Mouse (Mus musculus) kidney, postnatal 0 days (tissue): ENCODE results near the gene Efcab1. TPM values are rescaled to one million over a fixed set of nuclear protein-coding genes. Genes with fewer than 3 reads are reported as not detected.

Experiments used
- ATAC-seq: fragments of 200-750 bp; cut with Nextera tagmentation; replicated peaks from 2 replicates; pipeline ENCODE4 v1.8.0; 2017; ENCODE audit warnings: low read depth, moderate number of reproducible peaks, moderate TSS enrichment, moderate library complexity; ENCODE audit not compliant: low FRiP score
- DNase-seq: peaks from one replicate; pipeline ENCODE4 v3.0.0-alpha.2; 2016; ENCODE audit warnings: low spot score
- H3K27ac ChIP-seq: fragments of 300-500 bp; sonication (generic); 2 replicates; pipeline ENCODE4 v1.5.1; 2014; ENCODE audit warnings: mild to moderate bottlenecking
- H3K27me3 ChIP-seq: fragments of 300-500 bp; sonication (generic); 2 replicates; pipeline ENCODE4 v1.6.1; 2014; ENCODE audit warnings: low read length, mixed read lengths; ENCODE audit not compliant: insufficient read depth
- H3K36me3 ChIP-seq: fragments of 300-500 bp; sonication (generic); 2 replicates; pipeline ENCODE4 v1.6.1; 2014; ENCODE audit warnings: low read length, mixed read lengths; ENCODE audit not compliant: insufficient read depth
- H3K4me1 ChIP-seq: fragments of 300-500 bp; sonication (generic); replicated peaks from 2 replicates; pipeline ENCODE4 v1.6.1; 2014; ENCODE audit warnings: antibody characterized with exemption, low read length, mixed read lengths; ENCODE audit not compliant: insufficient read depth
- H3K4me2 ChIP-seq: fragments of 300-500 bp; sonication (generic); 2 replicates; pipeline ENCODE4 v1.6.1; 2014; ENCODE audit warnings: mild to moderate bottlenecking, low read length, moderate library complexity, mixed read lengths
- H3K4me3 ChIP-seq: fragments of 300-500 bp; sonication (generic); replicated peaks from 2 replicates; pipeline ENCODE4 v1.5.1; 2014; ENCODE audit warnings: low read depth, low read length
- H3K9ac ChIP-seq: fragments of 300-500 bp; sonication (generic); 2 replicates; pipeline ENCODE4 v1.6.1; 2014; ENCODE audit warnings: low read depth, low read length
- H3K9me3 ChIP-seq: fragments of 300-500 bp; sonication (generic); replicated peaks from 2 replicates; pipeline ENCODE4 v1.6.1; 2016; ENCODE audit warnings: low read length, inconsistent platforms, mixed read lengths
- CTCF ChIP-seq: IDR thresholded peaks from 2 replicates; pipeline ENCODE4 v1.5.1; 2016; ENCODE audit warnings: antibody characterized with exemption, low read depth, mild to moderate bottlenecking, moderate library complexity
- WGBS: fragments of 180-500 bp; shearing (Covaris S2); extraction: QIAGEN DNeasy Blood & Tissue Kit; methylation state at CpG from one replicate; pipeline ENCODE4 v1.1.7; 2014; 5-methylcytosine and 5-hydroxymethylcytosine counted together
- polyA plus RNA-seq: library from polyadenylated mRNA; unstranded; fragments of >200 nt; fragmentation: Nextera tagmentation; extraction: Ambion mirVana; gene quantifications from 2 replicates; pipeline ENCODE4 v1.2.1, GENCODE M21; 2015

The Efcab1 gene
- polyA plus RNA-seq, 1 experiment from 2014 or later = 3.0 TPM

DNA sequence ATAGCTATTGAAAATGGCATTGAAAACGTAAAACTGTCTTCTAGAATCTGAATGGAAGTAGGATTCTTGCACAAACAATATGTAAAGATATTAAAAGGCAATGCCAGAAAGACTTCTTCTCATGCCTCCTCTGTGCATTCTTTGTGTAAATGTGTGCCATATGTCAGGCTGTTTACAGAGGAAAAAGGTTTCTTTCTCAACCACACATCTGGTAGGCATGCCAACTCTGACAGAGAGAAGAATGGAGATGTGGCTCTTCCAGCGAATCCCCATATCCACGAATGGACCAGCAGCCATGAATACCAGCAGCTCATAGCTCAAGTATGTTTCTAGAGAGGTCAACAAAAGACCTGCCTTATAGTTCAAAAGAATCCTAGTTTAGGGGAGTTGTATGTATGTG lies 84.6 kb downstream of the Efcab1 start:
- Histone ChIP-seq H3K9me3 (no peaks in the 10 kb centered on the region), H3K4me3 (no peak overlapping the region), H3K36me3 (no peaks in the 10 kb centered on the region), H3K4me2 (no peak overlapping the region), H3K9ac (no peak overlapping the region), H3K4me1 (no peaks in the 10 kb centered on the region), H3K27me3 (no peaks in the 10 kb centered on the region), H3K27ac (no peak overlapping the region)
- 86% methylated on average over 3 of the region's 3 CpGs for WGBS
- no peak for ATAC-seq
- TF ChIP-seq CTCF = no peak
- no peak for DNase-seq

DNA sequence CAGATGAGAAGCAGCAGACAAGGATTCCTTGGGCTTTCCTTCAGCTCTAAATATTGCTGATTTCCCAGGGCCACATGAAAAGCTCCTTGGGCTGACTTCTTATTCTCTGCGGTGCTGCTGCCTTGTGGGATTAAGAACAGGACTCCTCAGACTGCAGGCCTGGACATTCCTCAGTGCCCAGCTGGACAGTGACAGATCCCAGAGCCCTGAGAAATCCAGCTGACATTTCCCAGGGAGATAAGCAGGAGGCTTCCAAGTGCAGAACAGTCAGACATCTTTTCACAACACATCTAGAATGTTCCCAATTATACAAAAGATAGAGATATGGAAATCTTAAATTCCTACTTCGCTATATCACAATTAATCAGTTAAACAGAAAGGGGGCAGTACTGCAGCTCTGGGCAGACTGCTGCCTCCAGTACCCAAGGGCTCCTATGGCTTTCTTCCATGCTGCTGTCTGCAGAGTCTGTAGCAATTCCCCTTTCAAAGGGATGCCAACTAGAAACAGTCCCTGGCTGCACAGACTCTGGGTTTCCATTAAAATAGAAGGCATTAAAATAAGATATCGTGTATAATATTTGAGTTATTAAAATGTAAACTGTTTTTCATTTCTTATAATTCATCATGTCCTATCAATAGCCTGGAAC lies 86.2 kb downstream of the Efcab1 start:
- Histone ChIP-seq H3K36me3 (no peaks in the 10 kb centered on the region), H3K27ac (no peak overlapping the region), H3K27me3 (no peaks in the 10 kb centered on the region), H3K4me3 (no peak overlapping the region), H3K9me3 (no peaks in the 10 kb centered on the region), H3K9ac (no peak overlapping the region), H3K4me1 (no peaks in the 10 kb centered on the region), H3K4me2 (no peak overlapping the region)
- ATAC-seq (no peak), DNase-seq (no peak)
- WGBS = 83% methylated on average over 3 of the region's 3 CpGs
- TF ChIP-seq CTCF = peak; percentile 22; the same call in 1 of the 2 replicates

DNA sequence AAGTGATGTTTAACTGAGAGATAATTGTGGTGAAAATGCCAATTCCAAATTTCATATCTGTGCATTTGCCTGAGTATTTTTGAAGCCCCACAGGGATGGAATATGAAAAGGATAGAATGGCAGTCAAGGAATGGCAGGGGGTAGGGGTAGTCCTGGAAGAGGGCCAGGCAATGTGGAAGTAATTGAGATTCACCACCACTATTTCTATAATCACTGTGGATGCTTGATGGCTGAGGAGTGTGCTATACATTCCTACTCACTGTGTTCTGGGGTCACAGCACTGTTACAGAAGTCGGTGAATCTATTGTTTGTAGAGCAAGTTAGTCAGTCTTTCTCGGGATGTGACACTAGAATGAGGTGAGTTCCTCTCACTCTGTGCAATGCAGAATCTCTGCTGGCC lies 108.3 kb downstream of the Efcab1 start:
- 68% methylated on average over 2 of the region's 2 CpGs for WGBS
- Histone ChIP-seq H3K36me3 (no peaks in the 10 kb centered on the region), H3K9ac (no peak overlapping the region), H3K9me3 (no peaks in the 10 kb centered on the region), H3K27me3 (no peaks in the 10 kb centered on the region), H3K4me2 (no peak overlapping the region), H3K27ac (no peak overlapping the region), H3K4me3 (no peak overlapping the region), H3K4me1 (no peaks in the 10 kb centered on the region)
- ATAC-seq (no peak), DNase-seq (no peak)
- TF ChIP-seq CTCF = no peak
